Mouse (Mus musculus) G1E-ER4 (cell line): ENCODE measurements around the gene Oxa1l. TPM values are rescaled to one million over a fixed set of nuclear protein-coding genes. Genes with fewer than 3 reads are reported as not detected.

ENCODE experiments used
- GATA1 ChIP-seq: IDR thresholded peaks from one replicate; pipeline ENCODE4 v1.8.0; 2012; ENCODE audit warnings: low read length, inconsistent platforms
- polyA plus RNA-seq: library from polyadenylated mRNA; stranded (reverse); fragments of >175 nt; gene quantifications from 2 replicates; pipeline ENCODE4 v1.2.3, GENCODE M21; 2012

The Oxa1l gene
- polyA plus RNA-seq = 164 and 228 TPM in 2 replicates

DNA sequence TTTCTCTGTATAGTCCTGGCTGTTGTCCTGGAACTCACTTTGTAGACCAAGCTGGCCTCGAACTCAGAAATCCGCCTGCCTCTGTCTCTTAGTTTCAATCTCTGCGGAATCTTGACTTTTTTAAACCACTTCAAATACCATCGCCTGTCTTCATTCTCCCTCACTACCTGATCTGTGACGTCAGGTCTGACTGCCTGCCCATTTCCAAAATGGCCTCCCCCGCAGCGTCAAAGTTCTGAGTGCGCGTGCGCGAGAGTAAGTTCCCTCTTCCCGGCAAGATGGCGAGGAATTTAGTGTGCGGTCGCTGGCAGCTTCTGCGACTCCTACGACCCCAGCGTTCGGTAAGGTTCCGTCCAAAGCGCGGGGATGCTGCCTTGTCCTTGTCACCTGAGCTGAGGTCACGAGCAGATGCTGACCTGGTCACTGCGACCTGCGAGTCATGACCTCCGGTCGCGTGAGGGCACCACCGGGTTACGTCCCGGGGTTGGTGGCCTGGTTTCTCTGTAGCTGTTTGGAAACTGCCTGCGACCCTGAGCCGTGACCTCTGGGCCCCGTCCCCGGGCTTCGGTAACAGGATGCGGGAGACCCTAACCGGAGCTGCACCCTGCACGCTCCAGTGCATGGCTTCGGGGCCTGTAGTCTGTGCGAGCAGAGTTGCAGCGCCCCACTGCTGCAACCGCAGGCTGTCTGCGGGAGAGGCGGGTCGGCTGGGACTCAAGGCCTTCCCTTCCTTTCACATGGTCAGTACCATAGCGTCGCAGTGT, at the start of gene Oxa1l:
Oxa1l (plus strand) TSS at position 258 of the 764 bp plus-strand sequence.
- TF ChIP-seq GATA1 = no peak

DNA sequence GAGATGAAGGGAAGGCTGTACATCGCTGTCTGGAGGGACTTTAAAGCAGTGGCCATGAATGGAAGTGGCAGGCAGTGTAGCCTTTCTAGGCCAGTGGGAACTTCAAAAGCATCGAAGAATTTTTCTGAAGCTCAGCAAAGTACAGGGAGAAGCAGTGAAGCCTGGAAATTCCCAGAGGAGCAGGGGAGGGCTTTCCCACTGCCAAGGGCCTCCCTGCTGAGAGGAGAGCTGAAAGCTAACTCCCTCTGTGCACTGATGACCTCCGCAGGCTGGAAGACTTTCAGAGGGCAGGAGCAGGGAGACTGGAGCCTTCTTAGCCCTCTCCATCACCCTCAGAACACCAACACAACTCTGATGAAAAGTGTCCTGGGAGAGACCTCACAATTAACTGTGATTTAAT, 48.9 kb upstream of the Oxa1l start:
- no peak for TF ChIP-seq GATA1

GRCm38 (mm10) chr14:54321556-54322376, 38.9 kb upstream of the Oxa1l start:
- TF ChIP-seq GATA1 = no peak

- TF ChIP-seq GATA1 = no peak
These were observed 36.1 kb upstream of the Oxa1l start for GRCm38 (mm10) chr14:54324486-54324885.

GRCm38 (mm10) chr14:54328548-54328947, 32.1 kb upstream of the Oxa1l start:
- TF ChIP-seq GATA1 = no peak

DNA sequence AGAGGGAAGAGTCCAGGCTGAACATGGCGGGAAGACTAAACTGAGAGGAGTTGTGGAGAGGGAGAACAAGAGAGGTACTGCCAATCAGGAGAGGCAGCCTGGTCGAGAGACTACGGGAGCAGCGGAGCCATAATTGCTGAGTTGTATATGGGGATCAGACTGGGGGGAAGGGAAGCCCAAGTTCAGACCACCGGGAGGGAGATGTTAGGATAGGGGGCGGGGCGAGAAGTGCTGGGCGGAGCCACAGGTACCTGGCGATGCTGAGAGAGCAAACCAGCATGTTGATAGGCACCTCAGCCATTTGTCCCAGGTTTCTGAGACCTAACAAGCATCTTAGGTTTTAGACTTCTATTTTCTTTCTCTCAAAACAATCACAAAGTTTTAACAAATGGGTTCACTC, 31.4 kb upstream of the Oxa1l start:
- no peak for TF ChIP-seq GATA1

DNA sequence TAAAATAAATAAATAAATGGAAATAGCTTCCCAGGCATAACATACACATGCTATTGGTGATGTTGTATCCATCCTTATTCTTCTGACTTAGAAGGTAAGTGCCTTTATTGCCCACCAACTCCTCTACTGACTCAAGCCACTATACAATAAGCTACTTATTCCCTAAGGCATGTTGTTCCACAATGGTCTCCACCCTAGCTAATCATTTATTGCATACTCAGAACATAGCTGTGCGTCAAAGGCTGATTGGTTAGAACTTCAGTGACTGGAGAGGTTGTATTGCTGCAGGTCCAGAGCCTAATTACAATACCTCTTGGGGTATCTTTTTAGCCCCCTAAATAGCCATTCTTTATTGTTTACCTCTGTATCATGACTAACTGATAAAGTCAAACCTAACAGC, 29.5 kb upstream of the Oxa1l start:
- no peak for TF ChIP-seq GATA1

DNA sequence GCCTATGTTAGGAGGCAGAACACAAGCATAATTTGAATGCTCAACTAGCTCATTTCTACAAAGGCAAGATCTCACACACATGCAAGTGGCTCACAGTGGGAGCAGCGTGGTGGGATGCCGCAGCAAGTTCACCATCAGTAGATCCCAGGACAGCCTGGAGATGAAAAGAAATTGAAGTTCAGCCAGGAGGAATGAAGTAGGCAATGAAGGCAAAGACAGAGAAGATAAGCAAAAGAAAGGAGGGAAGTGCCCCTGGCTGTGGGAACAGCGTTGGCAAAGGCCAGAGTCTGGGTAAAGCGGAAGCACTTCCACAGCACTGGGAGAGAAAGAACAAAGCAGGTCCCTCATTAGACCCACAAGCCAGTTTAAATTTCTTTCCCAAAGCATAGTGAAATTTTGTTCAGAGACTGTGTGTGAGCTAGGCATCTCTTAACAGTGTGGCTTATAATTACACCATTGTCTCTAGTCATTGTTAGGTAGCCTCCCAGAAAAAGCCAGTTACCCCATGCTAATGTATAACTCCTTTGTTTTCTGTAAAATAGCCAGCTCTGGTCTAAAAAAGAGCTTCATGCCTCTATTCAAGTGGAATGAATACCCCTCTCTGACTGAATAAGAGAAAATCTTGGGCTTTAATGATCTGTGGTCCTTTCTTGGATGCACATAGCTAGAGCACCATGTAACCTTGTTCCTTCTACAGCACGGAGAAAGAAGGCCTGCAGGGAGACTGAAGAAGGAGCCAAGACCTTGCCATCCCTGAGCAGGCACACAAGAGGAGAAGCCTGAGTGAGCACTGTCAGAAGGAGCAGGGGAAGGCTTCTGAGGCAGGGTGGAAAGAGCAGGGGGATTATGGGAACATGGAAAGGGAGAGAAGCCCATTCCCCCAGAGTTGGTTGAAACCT, 28.2 kb upstream of the Oxa1l start:
- no peak for TF ChIP-seq GATA1

DNA sequence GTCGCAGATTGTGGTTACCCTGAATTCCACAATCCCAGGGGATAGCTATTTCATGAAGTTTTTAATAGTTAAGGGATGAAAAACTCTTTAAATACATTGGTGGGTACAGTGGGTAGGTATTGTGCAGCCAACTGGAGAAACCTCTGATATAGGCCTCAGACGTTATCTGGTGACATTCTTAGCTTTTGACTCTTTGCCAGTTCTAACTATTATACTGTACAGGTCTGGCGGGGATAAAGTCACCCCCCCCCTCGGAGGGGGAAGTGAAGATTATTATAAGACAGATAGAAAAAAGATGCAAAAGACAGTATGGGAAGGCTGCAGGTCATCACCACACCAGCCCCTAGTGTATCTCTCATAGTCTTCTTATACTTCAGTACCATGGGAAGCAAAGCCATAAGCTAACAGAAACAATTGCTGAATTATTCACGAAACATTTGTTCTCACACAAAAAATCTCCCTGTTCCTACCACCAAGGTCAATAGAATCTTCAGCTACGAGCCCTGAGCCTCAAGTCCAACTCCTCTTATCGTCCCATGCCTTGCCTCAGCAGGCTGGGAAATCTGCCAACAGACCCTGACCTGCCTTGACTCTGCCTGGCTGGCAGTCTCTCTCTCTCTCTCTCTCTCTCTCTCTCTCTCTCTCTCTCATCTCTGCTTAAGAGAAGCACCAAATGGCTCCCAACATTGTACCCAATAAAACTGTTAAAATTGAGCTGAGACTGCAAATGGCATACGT, 27.0 kb upstream of the Oxa1l start:
- no peak for TF ChIP-seq GATA1

DNA sequence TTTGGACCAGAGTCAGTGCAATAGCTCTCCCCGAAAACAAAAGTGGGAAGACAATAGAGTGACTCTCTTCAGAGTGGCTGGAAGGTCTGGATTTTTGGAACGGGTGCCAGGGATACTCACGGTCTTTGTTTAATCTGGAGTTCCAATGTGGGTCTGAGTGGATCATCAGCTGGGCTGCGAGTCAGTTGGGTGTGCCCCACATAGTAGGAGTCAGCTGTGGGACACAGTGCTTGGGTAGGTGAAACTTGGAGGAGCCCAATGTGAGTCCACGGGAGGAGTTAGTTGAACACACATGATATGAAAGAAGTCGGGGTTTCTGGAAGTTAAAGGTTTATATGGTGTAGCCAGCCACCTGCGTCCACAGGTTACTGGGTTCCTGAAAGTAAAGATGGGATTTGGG, 19.8 kb upstream of the Oxa1l start:
- no peak for TF ChIP-seq GATA1

DNA sequence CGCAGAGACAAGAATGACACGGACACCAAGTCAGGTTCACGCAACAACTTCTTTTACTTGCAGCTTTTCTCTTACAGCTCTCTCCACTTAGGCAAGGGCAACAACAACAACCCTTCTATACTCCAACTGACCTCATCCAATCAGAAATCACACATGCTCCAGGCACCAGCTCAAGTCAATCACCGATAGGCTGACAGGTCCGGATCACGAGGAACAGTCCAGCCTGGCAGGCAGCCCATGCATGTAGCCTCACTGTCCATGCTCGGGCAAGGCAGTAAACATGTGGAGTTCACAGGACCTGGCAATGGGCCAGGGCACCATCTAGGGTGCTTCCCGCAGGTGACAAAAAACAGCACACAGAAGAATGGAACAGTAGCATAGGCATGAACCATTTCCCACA, 8.3 kb upstream of the Oxa1l start:
- no peak for TF ChIP-seq GATA1

DNA sequence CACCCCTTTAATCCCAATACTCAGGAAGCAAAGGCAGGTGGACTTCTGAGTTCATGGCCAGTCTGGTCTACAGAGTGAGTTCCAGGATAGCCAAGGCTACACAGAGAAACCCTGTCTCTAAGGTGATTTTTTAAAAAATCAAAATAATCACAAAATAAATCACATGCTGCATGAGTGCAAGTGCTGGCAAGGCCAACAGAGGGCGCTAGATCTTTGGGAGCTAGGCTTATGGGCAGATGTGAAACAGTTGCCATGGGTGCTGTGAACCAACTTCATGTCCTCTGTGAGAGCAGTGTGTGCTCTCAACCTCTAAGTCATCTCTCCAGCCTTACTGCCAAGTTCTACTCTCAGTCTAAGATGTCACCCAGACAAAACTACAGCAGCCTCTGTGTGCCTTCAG, 6.2 kb upstream of the Oxa1l start:
- no peak for TF ChIP-seq GATA1

DNA sequence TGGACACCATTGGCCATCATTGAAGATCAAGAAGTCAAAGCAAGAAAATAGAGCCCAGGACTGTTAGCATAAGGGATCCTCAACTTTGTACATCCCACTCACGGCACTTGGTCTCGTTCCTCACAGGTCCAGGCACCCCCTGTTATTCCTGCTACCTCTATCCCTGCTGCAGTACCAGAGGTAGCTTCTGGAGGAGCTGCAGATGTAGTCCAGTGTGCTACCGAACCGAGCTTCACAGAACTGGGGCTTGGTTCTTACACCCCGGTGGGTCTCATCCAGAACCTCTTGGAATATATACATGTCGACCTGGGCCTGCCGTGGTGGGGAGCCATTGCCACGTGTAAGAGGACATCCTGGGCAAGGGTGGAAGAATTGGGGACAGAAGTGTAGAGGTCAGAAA, 2.5 kb downstream of the Oxa1l start:
- TF ChIP-seq GATA1 = no peak

GRCm38 (mm10) chr14:54365026-54365645, 4.5 kb downstream of the Oxa1l start:
- TF ChIP-seq GATA1 = no peak

DNA sequence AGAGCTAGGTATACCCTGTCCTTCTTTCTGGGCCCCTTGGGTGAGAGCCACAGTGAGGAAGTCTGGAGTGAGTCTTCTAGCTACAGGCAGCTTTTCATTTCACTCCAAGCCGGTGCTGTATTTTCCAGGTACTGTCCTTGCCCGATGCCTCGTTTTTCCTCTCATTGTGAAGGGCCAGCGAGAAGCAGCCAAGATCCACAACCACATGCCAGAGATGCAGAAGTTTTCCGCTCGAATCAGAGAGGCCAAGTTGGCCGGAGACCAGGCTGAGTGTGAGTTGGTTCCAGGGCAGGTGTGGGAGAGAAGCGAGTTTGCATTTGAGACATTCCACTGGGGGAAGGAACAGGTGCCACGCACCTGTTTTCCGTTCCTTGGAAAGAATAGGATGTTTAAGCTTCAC, 5.9 kb downstream of the Oxa1l start:
- TF ChIP-seq GATA1 = no peak
